Mouse (Mus musculus) ES-Bruce4 (cell line): ENCODE data around the gene Slc50a1. TPM values are rescaled to one million over a fixed set of nuclear protein-coding genes. Genes with fewer than 3 reads are reported as not detected.

Experiments
- H3K27ac ChIP-seq: 2 replicates; pipeline ENCODE4 v1.5.1; 2012; ENCODE audit warnings: low read length, inconsistent platforms; ENCODE audit not compliant: insufficient read depth
- H3K27me3 ChIP-seq: 2 replicates; pipeline ENCODE4 v1.6.1; 2012; ENCODE audit warnings: mild to moderate bottlenecking, low read length, inconsistent platforms; ENCODE audit not compliant: control insufficient read depth, poor library complexity, insufficient read depth, severe bottlenecking
- H3K36me3 ChIP-seq: 2 replicates; pipeline ENCODE4 v1.6.1; 2012; ENCODE audit warnings: inconsistent platforms, mild to moderate bottlenecking, low read length, moderate library complexity; ENCODE audit not compliant: control insufficient read depth, poor library complexity, insufficient read depth, severe bottlenecking
- H3K4me1 ChIP-seq: one replicate; pipeline ENCODE4 v1.8.1; 2011; ENCODE audit warnings: low read length; ENCODE audit not compliant: control insufficient read depth, insufficient read depth
- H3K4me3 ChIP-seq: 2 replicates; pipeline ENCODE4 v1.5.1; 2011; ENCODE audit warnings: low read depth, mild to moderate bottlenecking, low read length
- H3K9ac ChIP-seq: 2 replicates; pipeline ENCODE4 v1.6.1; 2012; ENCODE audit warnings: low read depth, mild to moderate bottlenecking, inconsistent platforms; ENCODE audit not compliant: poor library complexity, severe bottlenecking
- H3K9me3 ChIP-seq: replicated peaks from 2 replicates; pipeline ENCODE4 v1.6.1; 2012; ENCODE audit warnings: mild to moderate bottlenecking, low read length, inconsistent platforms; ENCODE audit not compliant: control insufficient read depth, poor library complexity, insufficient read depth, severe bottlenecking
- CTCF ChIP-seq: IDR thresholded peaks from one replicate; pipeline ENCODE4 v1.8.1; 2011; ENCODE audit warnings: low read depth, low read length
- EP300 ChIP-seq: IDR thresholded peaks from 2 replicates; pipeline ENCODE4 v1.6.1; 2011; ENCODE audit warnings: low read depth, low read length; ENCODE audit not compliant: insufficient read depth
- POLR2A ChIP-seq: IDR thresholded peaks from one replicate; pipeline ENCODE4 v1.8.1; 2011; ENCODE audit warnings: low read length; ENCODE audit not compliant: insufficient read depth
- polyA plus RNA-seq: library from polyadenylated mRNA; stranded (reverse); fragments of >200 nt; gene quantifications from 2 replicates; pipeline ENCODE4 v1.2.4, GENCODE M21; 2011; ENCODE audit warnings: low read depth; ENCODE audit not compliant: missing spikeins, insufficient read depth, insufficient read length

Gene Slc50a1
- polyA plus RNA-seq, 1 experiment, result 35.7 TPM

DNA sequence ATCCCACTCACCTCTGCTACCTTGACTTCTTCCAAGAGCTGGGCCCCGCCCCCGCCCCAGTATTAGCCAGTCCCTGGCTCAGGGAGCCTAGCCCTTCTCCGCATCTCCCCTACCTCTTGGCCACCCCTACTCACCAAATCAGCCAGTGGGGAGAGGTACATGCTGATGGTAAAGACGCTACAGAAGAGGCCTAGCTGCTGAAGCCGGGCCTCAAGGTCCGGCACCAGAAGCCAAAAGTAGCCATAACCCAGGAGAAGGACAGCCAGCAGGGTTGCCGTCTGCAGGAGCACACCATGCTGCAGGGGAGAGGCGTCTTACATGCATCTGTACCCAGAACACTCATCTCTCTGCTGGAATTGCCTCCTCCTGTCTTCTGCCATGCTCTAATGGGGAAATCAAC lies 1.5 kb downstream of the Slc50a1 start:
- Histone ChIP-seq H3K4me3 (no peak overlapping the region), H3K9ac (no peak overlapping the region), H3K9me3 (no peaks in the 10 kb centered on the region), H3K36me3 (no peaks in the 10 kb centered on the region), H3K27ac (no peak overlapping the region), H3K27me3 (no peaks in the 10 kb centered on the region), H3K4me1 (peaks cover 3% of the 10 kb centered on the region)
- no peak for TF ChIP-seq POLR2A
- no peak for TF ChIP-seq CTCF
- no peak for TF ChIP-seq EP300

GRCm38 (mm10) chr3:89266439-89266893 lies 3.9 kb downstream of the Slc50a1 start:
- peaks cover 2% of the 10 kb centered on the region for H3K4me1 ChIP-seq
- no peaks in the 10 kb centered on the region for H3K9me3 ChIP-seq
- no peak overlapping the region for H3K27ac ChIP-seq
- H3K9ac ChIP-seq, result peak overlapping the region; percentile 31
- TF ChIP-seq CTCF, result no peak
- TF ChIP-seq POLR2A, result peak; percentile 81
- 0 out of 2 replicates have a peak, but pooled peaks have one; percentile 11 for TF ChIP-seq EP300
- peak overlapping the region; percentile 87 for H3K4me3 ChIP-seq
- no peaks in the 10 kb centered on the region for H3K36me3 ChIP-seq
- no peaks in the 10 kb centered on the region for H3K27me3 ChIP-seq

GRCm38 (mm10) chr3:89262417-89262816 lies 8.0 kb downstream of the Slc50a1 start:
- H3K9ac ChIP-seq, result peak overlapping the region; percentile 40; the same call in 1 of the 2 replicates
- no peaks in the 10 kb centered on the region for H3K9me3 ChIP-seq
- H3K36me3 ChIP-seq, result no peaks in the 10 kb centered on the region
- peaks cover 2% of the 10 kb centered on the region for H3K4me1 ChIP-seq
- H3K27ac ChIP-seq, result no peak overlapping the region
- TF ChIP-seq POLR2A (no peak), EP300 (no peak), CTCF (no peak)
- no peaks in the 10 kb centered on the region for H3K27me3 ChIP-seq
- no peak overlapping the region for H3K4me3 ChIP-seq

- no peak overlapping the region for H3K27ac ChIP-seq
- H3K4me3 ChIP-seq, result no peak overlapping the region
- peaks cover 2% of the 10 kb centered on the region for H3K4me1 ChIP-seq
- H3K9ac ChIP-seq, result no peak overlapping the region
- no peaks in the 10 kb centered on the region for H3K36me3 ChIP-seq
- no peaks in the 10 kb centered on the region for H3K9me3 ChIP-seq
- no peak for TF ChIP-seq POLR2A
- no peak for TF ChIP-seq EP300
- no peak for TF ChIP-seq CTCF
- no peaks in the 10 kb centered on the region for H3K27me3 ChIP-seq
These were observed 10.2 kb downstream of the Slc50a1 start for GRCm38 (mm10) chr3:89260211-89260610.

GRCm38 (mm10) chr3:89259076-89259475 lies 11.3 kb downstream of the Slc50a1 start, which contains the start of gene Dpm3:
Gene Dpm3 (plus strand): TSS chr3:89259358.
- no peaks in the 10 kb centered on the region for H3K9me3 ChIP-seq
- no peak within 1 kb of the TSS for H3K27ac ChIP-seq
- H3K4me3 ChIP-seq, result no peak within 1 kb of the TSS
- H3K27me3 ChIP-seq, result no peaks in the 10 kb centered on the region
- no peaks in the 10 kb centered on the region for H3K36me3 ChIP-seq
- TF ChIP-seq EP300 (no peak), CTCF (no peak), POLR2A (no peak)
- H3K9ac ChIP-seq, result no peak within 1 kb of the TSS
- H3K4me1 ChIP-seq, result peaks cover 2% of the 10 kb centered on the region

- no peak overlapping the region for H3K27ac ChIP-seq
- TF ChIP-seq CTCF (no peak), POLR2A (no peak), EP300 (no peak)
- H3K4me3 ChIP-seq, result no peak overlapping the region
- H3K27me3 ChIP-seq, result no peaks in the 10 kb centered on the region
- peaks cover 3% of the 10 kb centered on the region for H3K4me1 ChIP-seq
- H3K9ac ChIP-seq, result no peak overlapping the region
- H3K36me3 ChIP-seq, result no peaks in the 10 kb centered on the region
- no peaks in the 10 kb centered on the region for H3K9me3 ChIP-seq
These were observed 14.2 kb downstream of the Slc50a1 start for GRCm38 (mm10) chr3:89256177-89256576.
